Mouse (Mus musculus): ENCODE measurements around the gene Med13l. TPM values are rescaled to one million over a fixed set of nuclear protein-coding genes. Genes with fewer than 3 reads are reported as not detected.
A peak's percentile ranks its signal among the peaks of the same experiment; 100 is the strongest.

Gene Med13l
- polyA plus RNA-seq, 1 experiment from 2014 or later: 16.2 TPM

DNA sequence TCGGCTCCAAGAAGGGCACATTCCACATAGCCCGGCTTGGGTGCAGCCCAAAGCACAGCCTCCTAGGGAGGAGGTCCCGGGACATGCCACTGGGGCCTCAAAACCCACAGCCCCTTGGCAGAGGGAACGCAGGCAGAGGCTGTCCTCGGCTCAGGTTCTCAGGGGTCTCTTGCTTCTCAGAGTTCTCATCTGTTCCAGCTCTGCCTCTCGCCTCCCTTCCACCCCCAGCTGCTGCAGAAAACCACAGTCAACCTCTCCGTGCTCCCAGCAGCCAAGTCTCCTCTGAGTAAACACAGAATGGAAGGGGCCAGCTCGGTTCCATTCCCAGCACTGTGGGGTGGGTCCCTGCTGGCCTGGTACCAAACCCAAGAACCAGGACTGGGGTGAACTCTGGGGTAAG is 25.3 kb upstream of the Med13l start:
- Histone ChIP-seq H3K9me3 (ENCODE audit: control insufficient read depth, low read depth, low read length) (no peaks in the 10 kb centered on the region), H3K27me3 (ENCODE audit: control insufficient read depth, insufficient read depth, low read length) (no peaks in the 10 kb centered on the region), H3K9ac (replicated peaks; ENCODE audit: low read depth, low read length) (no peak overlapping the region), H3K4me1 (ENCODE audit: control insufficient read depth, insufficient read depth, low read length) (peaks cover 18% of the 10 kb centered on the region), H3K27ac (ENCODE audit: low read length) (peak overlapping the region; percentile 50; the same call in 1 of the 2 replicates), H3K4me3 (ENCODE audit: low read depth, low read length) (no peak overlapping the region), H3K4me2 (replicated peaks; ENCODE audit: low read depth, low read length) (no peak overlapping the region), H3K36me3 (ENCODE audit: control insufficient read depth, insufficient read depth, low read length) (no peaks in the 10 kb centered on the region)
- peak; percentile 53; the same call in 1 of the 2 replicates for ATAC-seq (ENCODE audit: insufficient number of reproducible peaks, insufficient read depth, low FRiP score, low read depth)
- 36% methylated on average over 8 of the region's 8 CpGs for WGBS

DNA sequence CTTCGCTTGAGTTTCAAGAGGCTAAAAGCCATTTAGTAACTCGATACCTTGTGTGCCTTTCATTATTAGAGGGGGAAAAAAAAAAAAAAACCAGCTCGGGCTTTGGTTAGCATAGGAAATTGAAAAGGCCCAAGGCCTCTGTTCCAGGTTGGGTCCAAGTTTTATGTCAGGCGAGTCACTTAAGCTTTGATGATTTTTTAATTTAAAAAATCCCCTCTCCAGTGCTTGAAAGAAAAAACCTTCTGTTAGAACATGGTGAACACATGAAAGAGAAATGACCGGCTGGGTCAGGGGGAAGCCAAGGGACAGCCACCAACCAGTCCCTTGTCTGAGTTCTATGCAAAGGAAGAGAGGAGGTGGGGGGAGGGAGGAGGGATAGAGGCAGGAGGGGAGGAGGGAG is 22.0 kb upstream of the Med13l start:
- Histone ChIP-seq H3K27ac (ENCODE audit: low read length) (no peak overlapping the region), H3K9me3 (ENCODE audit: control insufficient read depth, low read depth, low read length) (peaks cover 2% of the 10 kb centered on the region; the same call in 1 of the 2 replicates), H3K27me3 (ENCODE audit: control insufficient read depth, insufficient read depth, low read length) (no peaks in the 10 kb centered on the region), H3K4me2 (replicated peaks; ENCODE audit: low read depth, low read length) (no peak overlapping the region), H3K9ac (replicated peaks; ENCODE audit: low read depth, low read length) (no peak overlapping the region), H3K4me3 (ENCODE audit: low read depth, low read length) (no peak overlapping the region), H3K36me3 (ENCODE audit: control insufficient read depth, insufficient read depth, low read length) (no peaks in the 10 kb centered on the region), H3K4me1 (ENCODE audit: control insufficient read depth, insufficient read depth, low read length) (peaks cover 18% of the 10 kb centered on the region)
- WGBS: 25% methylated on average over 5 of the region's 5 CpGs
- ATAC-seq (ENCODE audit: insufficient number of reproducible peaks, insufficient read depth, low FRiP score, low read depth): no peak

DNA sequence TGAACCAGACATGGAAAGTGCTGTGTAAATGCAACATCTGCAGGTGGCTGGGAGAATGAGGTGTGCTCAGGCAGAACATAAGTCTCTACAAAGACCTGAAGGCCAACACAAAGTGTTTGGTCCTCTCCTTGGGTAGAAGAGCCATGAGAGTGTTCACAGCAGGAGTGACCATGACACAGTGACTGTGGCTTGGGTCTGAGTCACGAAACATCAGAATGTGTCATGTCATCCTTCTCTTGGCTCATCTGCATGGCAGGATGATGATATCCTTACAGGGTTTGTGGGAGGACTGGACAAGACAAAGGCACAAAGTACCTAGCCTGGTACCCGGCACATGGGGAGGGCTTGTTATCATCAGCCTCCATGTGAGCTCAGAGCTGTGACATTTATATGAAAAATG is 16.7 kb upstream of the Med13l start:
- Histone ChIP-seq H3K27ac (ENCODE audit: low read length) (no peak overlapping the region), H3K4me1 (ENCODE audit: control insufficient read depth, insufficient read depth, low read length) (no peaks in the 10 kb centered on the region), H3K4me2 (replicated peaks; ENCODE audit: low read depth, low read length) (no peak overlapping the region), H3K9me3 (ENCODE audit: control insufficient read depth, low read depth, low read length) (peaks cover 2% of the 10 kb centered on the region; the same call in 1 of the 2 replicates), H3K9ac (replicated peaks; ENCODE audit: low read depth, low read length) (no peak overlapping the region), H3K36me3 (ENCODE audit: control insufficient read depth, insufficient read depth, low read length) (no peaks in the 10 kb centered on the region), H3K27me3 (ENCODE audit: control insufficient read depth, insufficient read depth, low read length) (no peaks in the 10 kb centered on the region), H3K4me3 (ENCODE audit: low read depth, low read length) (no peak overlapping the region)
- ATAC-seq (ENCODE audit: insufficient number of reproducible peaks, insufficient read depth, low FRiP score, low read depth): no peak
- WGBS: 73% methylated on average over 2 of the region's 2 CpGs

DNA sequence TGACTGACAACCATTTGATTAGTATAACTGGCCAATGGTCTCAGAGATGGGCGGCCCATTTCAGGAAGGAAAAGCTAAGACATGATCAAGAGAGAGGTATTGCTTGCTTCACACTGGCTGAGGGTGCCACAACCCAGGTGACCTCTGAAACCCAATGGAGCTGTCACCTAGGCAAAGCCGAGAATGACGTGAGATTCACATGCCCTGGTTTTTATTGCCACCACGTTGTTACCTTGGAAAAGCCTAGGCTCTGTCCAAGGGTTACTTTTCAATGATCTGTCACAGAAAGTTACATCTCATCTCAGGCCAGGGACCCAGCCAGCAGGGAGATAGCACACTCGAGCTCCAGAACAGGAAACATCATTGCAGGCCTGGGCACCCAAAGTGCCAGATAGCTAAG is 10.0 kb upstream of the Med13l start:
- Histone ChIP-seq H3K4me1 (ENCODE audit: control insufficient read depth, insufficient read depth, low read length) (no peaks in the 10 kb centered on the region), H3K9me3 (ENCODE audit: control insufficient read depth, low read depth, low read length) (no peaks in the 10 kb centered on the region)
- WGBS: 70% methylated on average over 5 of the region's 5 CpGs

DNA sequence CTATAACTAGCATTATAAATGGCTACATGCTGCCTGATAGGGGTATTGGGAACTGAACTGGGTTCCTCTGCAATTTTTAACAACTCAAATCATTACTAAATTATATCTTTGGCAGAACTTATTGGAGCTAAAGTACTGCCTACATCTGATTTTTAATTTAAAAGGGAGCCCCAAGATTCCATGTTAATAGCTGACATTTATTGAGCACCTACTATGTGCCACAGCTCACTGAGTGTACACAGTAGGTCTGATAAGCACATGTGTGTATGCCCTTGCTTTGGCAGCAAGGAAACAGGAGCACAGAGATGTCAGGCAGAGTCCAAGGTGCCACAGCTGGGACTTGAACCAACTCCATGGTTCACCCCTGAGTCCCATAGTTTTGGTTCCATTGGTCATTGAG is 7.2 kb upstream of the Med13l start:
- H3K36me3 ChIP-seq (ENCODE audit: control insufficient read depth, insufficient read depth, low read length): no peaks in the 10 kb centered on the region
- no peak overlapping the region for H3K4me2 ChIP-seq (replicated peaks; ENCODE audit: low read depth, low read length)
- H3K27ac ChIP-seq (ENCODE audit: low read length): no peak overlapping the region
- H3K4me3 ChIP-seq (ENCODE audit: low read depth, low read length): no peak overlapping the region
- no peaks in the 10 kb centered on the region for H3K9me3 ChIP-seq (ENCODE audit: control insufficient read depth, low read depth, low read length)
- no peak overlapping the region for H3K9ac ChIP-seq (replicated peaks; ENCODE audit: low read depth, low read length)
- no peaks in the 10 kb centered on the region for H3K4me1 ChIP-seq (ENCODE audit: control insufficient read depth, insufficient read depth, low read length)
- ATAC-seq (ENCODE audit: insufficient number of reproducible peaks, insufficient read depth, low FRiP score, low read depth): no peak
- H3K27me3 ChIP-seq (ENCODE audit: control insufficient read depth, insufficient read depth, low read length): no peaks in the 10 kb centered on the region

More for the DNA sequence above, 10.0 kb upstream of the Med13l start:
- Histone ChIP-seq H3K4me2 (replicated peaks; ENCODE audit: low read depth, low read length) (no peak overlapping the region), H3K9ac (replicated peaks; ENCODE audit: low read depth, low read length) (no peak overlapping the region), H3K27ac (ENCODE audit: low read length) (no peak overlapping the region), H3K4me3 (ENCODE audit: low read depth, low read length) (no peak overlapping the region), H3K36me3 (ENCODE audit: control insufficient read depth, insufficient read depth, low read length) (no peaks in the 10 kb centered on the region), H3K27me3 (ENCODE audit: control insufficient read depth, insufficient read depth, low read length) (no peaks in the 10 kb centered on the region)
- no peak for ATAC-seq (ENCODE audit: insufficient number of reproducible peaks, insufficient read depth, low FRiP score, low read depth)

DNA sequence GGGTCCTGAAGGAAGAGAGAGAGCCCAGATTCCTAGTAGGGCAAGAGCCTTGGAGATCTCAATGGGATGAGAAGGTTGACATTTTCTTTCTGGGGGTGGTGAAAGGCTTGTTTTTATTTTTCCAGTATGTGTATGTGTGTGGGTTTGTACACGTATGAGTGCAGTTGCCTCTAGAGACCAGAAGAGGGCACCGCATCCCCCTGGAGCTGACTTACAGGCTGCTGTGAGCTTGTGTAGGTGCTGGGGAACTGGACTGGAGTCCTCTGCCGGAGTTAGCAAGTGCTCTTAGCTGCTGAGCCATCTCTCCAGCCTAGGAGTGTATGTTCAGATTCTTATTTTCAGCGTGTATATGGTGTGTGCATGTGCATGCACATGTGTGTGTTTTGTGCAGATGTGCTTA is 5.2 kb upstream of the Med13l start:
- H3K4me3 ChIP-seq (ENCODE audit: low read depth, low read length): no peak overlapping the region
- H3K9me3 ChIP-seq (ENCODE audit: control insufficient read depth, low read depth, low read length): no peaks in the 10 kb centered on the region
- H3K4me1 ChIP-seq (ENCODE audit: control insufficient read depth, insufficient read depth, low read length): no peaks in the 10 kb centered on the region
- no peak overlapping the region for H3K9ac ChIP-seq (replicated peaks; ENCODE audit: low read depth, low read length)
- H3K27me3 ChIP-seq (ENCODE audit: control insufficient read depth, insufficient read depth, low read length): no peaks in the 10 kb centered on the region
- H3K27ac ChIP-seq (ENCODE audit: low read length): no peak overlapping the region
- no peak for ATAC-seq (ENCODE audit: insufficient number of reproducible peaks, insufficient read depth, low FRiP score, low read depth)
- no peak overlapping the region for H3K4me2 ChIP-seq (replicated peaks; ENCODE audit: low read depth, low read length)
- WGBS: 94% methylated on average over 4 of the region's 4 CpGs
- H3K36me3 ChIP-seq (ENCODE audit: control insufficient read depth, insufficient read depth, low read length): no peaks in the 10 kb centered on the region

DNA sequence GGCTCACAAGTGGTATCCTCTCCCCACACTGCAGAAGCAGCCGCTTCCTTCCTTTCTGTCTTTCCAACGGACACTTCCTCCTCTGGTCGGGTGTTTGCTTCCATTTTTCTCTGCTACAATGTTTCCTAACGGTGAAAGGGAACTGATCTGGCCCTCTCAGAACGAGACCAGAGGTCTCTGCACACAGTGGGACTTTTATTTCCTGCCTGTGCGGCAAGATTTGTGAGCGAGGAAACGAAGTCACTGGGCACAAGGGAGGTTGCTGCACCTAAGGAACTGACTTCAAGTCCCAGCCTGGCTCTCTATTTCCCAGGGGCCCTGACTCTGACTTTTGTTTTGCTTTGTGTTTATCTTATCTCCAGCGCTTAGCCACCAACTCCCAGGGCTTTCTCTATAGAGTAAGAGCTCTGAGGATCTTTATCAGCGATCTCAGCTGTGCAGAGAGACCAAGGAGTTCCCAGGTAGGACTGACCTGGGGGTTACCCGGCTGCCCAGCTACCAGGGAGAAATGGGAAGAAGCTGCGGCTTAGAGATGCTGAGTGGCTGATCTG is 4.0 kb upstream of the Med13l start:
- WGBS: 16% methylated on average over 12 of the region's 12 CpGs
- Histone ChIP-seq H3K4me1 (ENCODE audit: control insufficient read depth, insufficient read depth, low read length) (no peaks in the 10 kb centered on the region), H3K36me3 (ENCODE audit: control insufficient read depth, insufficient read depth, low read length) (no peaks in the 10 kb centered on the region), H3K27ac (ENCODE audit: low read length) (no peak overlapping the region), H3K9me3 (ENCODE audit: control insufficient read depth, low read depth, low read length) (no peaks in the 10 kb centered on the region), H3K4me3 (ENCODE audit: low read depth, low read length) (no peak overlapping the region), H3K27me3 (ENCODE audit: control insufficient read depth, insufficient read depth, low read length) (no peaks in the 10 kb centered on the region), H3K4me2 (replicated peaks; ENCODE audit: low read depth, low read length) (no peak overlapping the region), H3K9ac (replicated peaks; ENCODE audit: low read depth, low read length) (no peak overlapping the region)
- no peak for ATAC-seq (ENCODE audit: insufficient number of reproducible peaks, insufficient read depth, low FRiP score, low read depth)

DNA sequence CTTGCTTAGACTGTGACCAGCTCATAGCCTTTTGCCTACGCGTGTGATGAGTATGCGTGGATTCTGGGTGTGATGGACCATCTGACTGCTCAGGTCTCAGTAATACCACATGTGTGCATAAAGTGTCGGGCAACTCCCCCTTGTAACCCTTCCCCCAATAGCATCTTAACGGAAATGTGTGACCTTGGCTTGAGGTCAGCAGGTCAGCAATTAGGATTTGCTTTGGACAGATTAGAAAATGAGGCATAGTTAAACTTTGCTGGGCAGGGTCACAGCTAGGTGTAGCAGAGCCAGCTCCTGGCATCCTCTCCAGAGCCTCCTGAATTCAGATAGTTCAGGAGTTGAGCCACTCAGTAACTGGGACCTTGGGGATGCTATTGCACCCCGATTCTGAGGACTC is 1.6 kb upstream of the Med13l start:
- H3K4me3 ChIP-seq (ENCODE audit: low read depth, low read length): no peak overlapping the region
- H3K27me3 ChIP-seq (ENCODE audit: control insufficient read depth, insufficient read depth, low read length): no peaks in the 10 kb centered on the region
- H3K9ac ChIP-seq (replicated peaks; ENCODE audit: low read depth, low read length): no peak overlapping the region
- H3K36me3 ChIP-seq (ENCODE audit: control insufficient read depth, insufficient read depth, low read length): no peaks in the 10 kb centered on the region
- WGBS: 82% methylated on average over 6 of the region's 6 CpGs
- no peak overlapping the region for H3K27ac ChIP-seq (ENCODE audit: low read length)
- H3K4me1 ChIP-seq (ENCODE audit: control insufficient read depth, insufficient read depth, low read length): peaks cover 15% of the 10 kb centered on the region; the same call in 1 of the 2 replicates
- H3K9me3 ChIP-seq (ENCODE audit: control insufficient read depth, low read depth, low read length): no peaks in the 10 kb centered on the region
- no peak for ATAC-seq (ENCODE audit: insufficient number of reproducible peaks, insufficient read depth, low FRiP score, low read depth)
- peak overlapping the region; percentile 71; the same call in 1 of the 2 replicates for H3K4me2 ChIP-seq (replicated peaks; ENCODE audit: low read depth, low read length)

Data from stomach, embryonic 14.5 days (tissue).